Mouse (Mus musculus): ENCODE measurements around the gene Uaca. TPM values are rescaled to one million over a fixed set of nuclear protein-coding genes. Genes with fewer than 3 reads are reported as not detected.

Gene Uaca
- polyA plus RNA-seq, 1 experiment = 11.9 TPM

DNA sequence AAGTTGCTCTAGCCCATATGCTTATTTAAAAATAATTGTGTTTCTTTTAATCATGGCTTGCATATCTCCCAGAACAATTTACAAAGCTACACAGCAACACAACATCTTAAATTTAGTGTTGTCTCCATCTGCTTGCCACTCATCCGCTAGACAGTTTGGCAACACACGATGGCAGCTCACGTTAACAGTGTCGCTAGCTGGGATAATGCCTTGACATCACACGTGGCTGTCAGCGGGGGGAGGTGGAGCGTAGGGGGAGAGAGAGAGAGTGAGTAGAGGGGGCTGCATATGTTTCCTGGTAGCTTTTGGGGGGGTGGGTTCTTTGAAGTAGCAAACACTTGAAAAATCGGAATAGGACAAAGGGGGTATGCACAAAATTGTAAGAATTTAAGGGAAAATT, 82.2 kb downstream of the Uaca start:
- no peak for DNase-seq (ENCODE audit: extremely low spot score in 1 of 2, low spot score in 1 of 2)

DNA sequence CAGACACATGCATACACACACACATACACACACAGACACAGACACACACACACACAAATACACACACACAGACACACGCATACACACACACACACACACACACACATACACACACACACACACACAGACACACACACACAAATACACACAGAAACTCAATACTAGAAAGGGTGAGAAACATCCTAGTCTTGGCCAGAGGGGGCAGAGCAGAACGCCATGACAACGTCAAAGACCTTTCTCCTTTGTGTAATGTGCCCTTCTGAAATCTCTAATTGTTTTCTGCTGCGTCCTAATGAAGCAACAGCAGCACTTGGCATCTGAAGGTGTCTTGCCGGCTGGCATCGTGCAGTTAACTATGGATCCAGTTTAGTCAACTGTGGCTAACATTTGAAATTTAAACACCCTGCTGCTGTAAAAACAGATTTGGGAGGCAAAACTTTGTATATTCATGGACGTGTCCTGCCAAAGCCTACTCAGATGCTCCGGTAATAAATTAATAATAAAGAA, 83.8 kb downstream of the Uaca start:
- no peak for DNase-seq (ENCODE audit: extremely low spot score in 1 of 2, low spot score in 1 of 2)

DNA sequence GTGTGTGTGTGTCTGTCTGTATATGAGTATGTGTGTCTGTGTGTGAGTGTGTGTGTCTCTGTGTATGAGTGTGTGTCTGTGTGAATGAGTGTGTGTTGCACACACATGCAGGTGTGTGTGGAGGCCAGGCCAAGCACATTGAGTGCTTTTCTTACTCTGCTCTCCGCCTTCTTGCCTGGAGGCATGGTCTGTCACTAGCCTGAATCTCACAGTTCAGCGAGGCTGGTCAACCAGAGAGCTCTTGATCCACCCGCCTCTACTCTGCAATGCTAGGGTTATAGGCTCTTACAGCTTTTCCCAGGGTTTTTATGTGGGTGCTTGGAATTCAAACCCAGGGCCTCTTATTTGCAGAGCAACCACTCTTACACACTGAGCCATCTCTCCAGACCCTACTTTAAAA, 84.3 kb downstream of the Uaca start:
- DNase-seq (ENCODE audit: extremely low spot score in 1 of 2, low spot score in 1 of 2) = no peak

DNA sequence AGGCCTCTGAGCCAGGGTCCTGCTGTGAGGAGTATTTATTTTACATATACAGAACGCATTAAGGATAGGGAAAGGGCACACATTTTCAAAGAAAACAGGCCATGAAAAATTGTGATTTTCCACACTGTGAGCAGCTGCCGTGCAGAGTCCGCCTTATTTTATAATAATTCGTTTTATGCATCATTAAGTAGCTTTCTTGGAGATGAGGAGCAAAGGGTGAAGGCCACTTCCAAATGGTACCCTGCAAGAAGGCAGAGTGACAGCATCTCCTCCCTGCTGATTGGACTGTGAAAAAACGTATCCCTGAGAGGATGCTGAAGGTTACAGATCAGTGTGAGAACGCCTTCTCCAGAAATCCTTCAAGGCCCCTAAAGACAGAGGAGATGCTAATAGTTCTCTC, 90.8 kb downstream of the Uaca start:
- DNase-seq (ENCODE audit: extremely low spot score in 1 of 2, low spot score in 1 of 2) = no peak

DNA sequence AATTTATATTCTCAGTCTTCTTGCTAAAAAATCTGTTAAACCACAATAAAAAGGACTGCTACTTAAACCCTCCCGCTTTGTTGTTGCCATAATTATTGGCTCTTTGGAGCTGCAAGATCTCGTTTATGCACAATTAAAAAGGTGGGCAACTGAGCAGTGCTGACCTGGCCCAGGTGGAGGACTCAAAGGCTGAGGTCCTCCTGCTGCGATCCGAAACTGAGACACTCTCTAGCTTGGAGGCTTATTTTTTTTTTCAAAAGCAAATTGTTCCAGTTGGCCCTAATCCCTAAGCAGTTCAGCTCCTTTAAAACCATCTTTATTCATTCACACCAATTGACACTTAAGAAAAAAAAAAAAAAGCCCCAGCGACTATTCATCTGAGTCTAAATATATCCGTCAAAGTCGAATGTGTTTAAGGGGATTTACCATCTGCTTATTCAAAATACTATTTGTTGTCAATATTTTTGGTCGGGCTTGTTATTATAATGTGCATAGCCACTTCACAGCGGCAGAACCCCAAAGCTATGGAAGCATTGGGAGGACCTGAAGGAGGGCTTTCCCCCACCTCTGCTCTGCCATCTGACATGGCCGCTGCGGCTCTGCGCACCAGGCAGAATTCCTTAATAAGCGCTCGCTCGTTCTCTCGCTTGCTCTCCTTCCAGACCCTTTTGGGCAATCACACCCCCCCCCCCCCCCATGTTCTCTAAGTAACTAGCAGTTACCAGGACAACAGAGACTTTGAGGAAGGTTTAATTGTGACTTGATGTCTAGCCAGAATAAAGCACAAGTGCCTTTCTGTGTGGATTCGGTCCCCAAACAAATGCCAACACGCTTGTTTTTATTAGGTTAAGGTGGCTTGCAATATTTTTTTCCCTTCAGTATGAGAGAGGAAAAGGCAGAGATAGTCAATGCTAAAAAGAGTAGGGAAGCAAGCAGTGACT, 92.4 kb downstream of the Uaca start:
- peak in 1 of 2 experiments; percentile 23 for DNase-seq (ENCODE audit: extremely low spot score in 1 of 2, low spot score in 1 of 2)

DNA sequence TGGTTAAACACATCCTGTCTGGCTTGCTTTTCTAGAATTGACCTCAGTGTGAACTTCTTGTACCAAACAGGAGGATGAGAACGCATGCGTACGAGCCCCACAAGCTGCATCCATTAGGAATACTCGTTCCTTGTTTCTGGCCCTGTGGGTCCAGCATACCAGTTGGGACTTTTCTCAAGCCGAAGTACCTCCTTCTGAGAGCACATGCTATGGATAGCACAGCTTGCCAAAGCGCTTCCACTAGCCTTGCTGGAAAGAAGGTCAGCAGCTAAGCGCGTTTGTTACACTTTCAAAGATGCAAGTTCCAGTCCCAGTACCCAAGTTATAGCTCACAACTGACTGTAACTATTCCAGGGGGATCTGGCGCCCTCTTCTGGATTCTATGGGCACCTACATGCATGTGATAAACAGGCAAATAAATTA, 93.1 kb downstream of the Uaca start:
- peak in 1 of 2 experiments; percentile 20 for DNase-seq (ENCODE audit: extremely low spot score in 1 of 2, low spot score in 1 of 2)

DNA sequence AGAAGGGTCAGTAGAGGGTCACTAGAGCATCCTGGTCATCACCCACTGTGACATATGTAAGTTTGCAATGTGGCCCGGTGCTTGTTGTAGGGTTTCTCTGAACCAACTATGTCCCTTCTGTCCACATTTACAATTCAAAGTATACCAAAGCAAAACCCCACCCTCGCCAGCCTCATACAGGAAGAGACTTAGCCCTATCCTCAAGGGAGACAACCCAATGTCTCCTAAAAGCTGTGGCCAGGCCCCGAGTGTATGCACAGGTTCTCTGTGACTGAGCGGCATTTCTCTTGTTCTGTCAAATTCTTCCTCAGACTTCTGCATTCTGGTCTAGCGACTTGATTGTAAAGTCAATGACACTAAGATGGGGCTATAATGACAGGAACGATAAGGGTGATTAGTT, 99.2 kb downstream of the Uaca start:
- DNase-seq (ENCODE audit: extremely low spot score in 1 of 2, low spot score in 1 of 2) = no peak

DNA sequence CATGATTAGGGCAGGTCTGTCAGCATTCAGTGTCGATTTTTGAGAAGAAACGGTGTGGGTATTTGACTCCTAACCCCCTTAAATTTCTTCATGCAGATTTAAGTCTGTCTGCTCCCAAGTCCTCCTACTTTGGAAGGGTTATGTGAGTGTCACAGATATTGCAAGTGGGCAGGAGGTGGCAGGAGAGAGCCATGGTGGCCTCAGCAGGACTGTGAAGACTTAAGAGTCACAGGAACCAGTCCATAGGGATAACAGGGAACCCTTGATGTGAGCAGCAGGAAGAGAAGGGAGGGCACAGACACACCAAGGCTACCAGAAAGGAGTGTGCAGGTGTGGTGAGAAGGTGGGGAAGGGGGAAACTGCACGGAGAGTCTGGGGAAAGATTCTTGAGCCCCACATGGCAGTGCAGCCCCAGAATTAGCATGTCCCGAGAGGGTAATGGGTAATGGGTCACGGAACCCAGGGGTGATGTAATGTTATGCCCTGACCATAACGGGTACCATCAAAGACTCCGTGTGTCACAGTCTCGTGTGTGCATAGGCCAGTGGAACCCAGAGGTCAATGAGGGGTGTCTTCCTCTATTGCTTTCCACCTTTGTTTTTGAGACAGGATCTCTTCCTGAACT, 101.3 kb downstream of the Uaca start:
- DNase-seq (ENCODE audit: extremely low spot score in 1 of 2, low spot score in 1 of 2) = peak in 1 of 2 experiments; percentile 78

DNA sequence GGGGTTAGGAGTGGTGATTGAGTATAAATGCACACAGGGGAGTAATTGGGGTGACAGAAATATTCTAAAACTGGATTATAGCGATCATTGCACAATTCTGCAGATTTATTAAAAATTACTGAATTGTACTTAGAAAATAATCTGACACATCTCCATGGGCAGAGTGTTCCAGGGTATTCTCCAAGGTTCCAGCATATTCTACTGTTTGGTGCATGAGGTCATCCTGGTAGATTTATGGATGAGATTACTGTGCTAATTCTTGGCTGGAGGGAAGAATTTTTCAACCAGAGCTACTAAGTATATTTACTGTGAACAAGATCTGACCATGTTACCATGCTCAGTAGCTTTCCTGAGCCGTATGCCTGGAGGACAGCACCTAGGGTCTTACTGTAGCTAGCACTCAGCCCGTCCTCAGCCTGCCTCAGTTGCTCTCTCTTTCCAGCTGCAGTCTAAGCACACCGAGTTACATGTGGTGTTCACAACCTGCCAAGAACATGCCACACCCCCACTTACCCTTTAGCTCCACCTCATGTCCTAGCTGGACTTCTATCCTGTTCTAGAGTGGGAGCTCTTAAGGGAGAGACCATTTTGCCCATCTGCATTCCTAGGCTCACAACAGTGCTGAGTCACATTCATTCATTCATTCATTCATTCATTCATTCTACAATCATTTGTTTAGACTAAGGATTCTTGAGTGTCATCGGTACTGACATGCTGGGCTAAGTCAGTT, 104.1 kb downstream of the Uaca start:
- DNase-seq (ENCODE audit: extremely low spot score in 1 of 2, low spot score in 1 of 2) = no peak

DNA sequence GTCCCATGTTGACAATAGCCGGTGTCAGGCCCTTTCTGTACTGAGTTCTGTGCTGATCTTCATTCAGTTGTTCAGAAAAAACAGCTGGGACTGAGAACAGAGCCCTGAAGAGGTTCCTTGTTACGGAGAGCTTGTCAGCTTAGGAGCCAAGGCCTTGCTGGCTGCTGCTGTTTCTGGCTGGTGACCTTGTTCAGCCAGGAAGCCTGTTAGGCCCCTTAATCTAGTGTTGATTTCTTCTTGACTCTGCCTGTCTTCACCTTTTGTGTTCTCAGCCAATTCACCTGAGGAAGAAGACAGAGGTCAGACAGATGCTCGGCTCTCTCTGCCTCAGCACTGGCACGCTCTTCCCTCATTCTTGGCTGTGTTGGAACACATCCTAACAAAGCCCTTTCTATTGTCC, 104.9 kb downstream of the Uaca start:
- DNase-seq (ENCODE audit: extremely low spot score in 1 of 2, low spot score in 1 of 2) = no peak

DNA sequence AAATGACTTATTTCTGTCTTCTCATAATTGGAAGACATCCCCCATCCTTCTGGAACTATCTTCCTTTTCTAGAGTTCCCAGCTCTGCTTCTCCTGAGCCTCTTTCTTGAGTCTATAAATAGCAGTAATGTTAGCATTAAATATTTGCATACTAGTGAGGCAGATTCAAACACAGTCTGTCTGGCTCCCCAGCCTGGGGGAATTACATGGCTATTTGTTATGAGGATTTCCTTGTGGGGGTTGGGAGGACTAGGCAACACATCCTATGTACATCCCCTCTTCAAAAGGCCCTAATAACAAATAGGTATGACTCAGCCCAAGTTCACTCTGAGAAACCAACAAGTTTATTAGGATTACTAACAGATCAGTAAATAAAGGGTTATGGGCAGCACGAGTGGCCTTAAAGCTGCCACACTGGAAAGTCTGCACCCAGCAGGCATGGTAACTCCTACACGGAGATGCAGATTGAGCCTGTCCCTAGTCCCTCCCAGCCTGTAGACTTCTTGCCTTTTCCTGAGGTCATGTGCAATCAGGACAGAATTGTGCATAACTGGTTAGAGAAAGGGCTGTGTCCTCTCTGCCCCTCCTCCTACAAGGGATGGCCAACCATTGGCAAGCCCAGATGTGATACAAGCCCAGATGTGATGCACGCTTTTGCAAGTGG, 105.6 kb downstream of the Uaca start:
- no peak for DNase-seq (ENCODE audit: extremely low spot score in 1 of 2, low spot score in 1 of 2)

DNA sequence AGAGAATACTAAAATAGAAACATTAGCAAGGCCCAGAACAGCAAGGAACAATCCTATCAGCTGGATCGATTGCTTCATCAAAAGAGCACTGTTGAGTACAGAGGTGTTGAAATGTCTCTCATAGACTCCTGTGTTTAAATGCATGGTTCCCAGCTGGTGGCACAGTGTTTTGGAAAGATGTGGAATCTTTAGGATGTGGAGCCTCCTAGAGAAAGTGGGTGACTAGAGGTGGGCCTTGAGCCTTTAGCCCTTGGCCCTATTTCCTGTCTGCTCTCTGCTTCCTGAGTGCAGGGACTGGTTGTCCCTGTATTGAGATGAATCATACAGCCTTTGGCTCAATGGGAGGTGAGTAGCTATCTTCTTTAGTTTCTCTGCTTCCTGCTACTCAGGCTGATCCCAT, 117.9 kb downstream of the Uaca start:
- DNase-seq (ENCODE audit: extremely low spot score in 1 of 2, low spot score in 1 of 2) = no peak

DNA sequence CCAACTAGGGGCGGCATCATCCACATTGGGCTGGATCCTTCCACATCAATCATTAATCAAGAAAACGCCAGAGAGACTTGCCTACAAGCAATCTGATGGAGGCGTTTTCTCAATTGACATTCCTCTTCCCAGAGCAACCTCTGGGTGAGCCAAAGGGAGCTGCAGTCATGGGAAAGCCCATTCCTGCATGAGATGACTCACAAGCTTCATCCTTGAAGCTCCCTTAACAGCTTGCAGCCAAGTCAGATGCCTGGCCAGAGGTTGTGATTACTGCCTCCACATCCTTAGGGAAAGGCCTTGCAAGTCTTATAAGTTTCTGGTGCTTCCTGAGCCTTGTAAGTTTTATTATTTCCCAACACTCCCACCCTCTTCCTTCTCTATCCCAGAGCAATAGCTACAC, 119.3 kb downstream of the Uaca start:
- DNase-seq (ENCODE audit: extremely low spot score in 1 of 2, low spot score in 1 of 2) = no peak

DNA sequence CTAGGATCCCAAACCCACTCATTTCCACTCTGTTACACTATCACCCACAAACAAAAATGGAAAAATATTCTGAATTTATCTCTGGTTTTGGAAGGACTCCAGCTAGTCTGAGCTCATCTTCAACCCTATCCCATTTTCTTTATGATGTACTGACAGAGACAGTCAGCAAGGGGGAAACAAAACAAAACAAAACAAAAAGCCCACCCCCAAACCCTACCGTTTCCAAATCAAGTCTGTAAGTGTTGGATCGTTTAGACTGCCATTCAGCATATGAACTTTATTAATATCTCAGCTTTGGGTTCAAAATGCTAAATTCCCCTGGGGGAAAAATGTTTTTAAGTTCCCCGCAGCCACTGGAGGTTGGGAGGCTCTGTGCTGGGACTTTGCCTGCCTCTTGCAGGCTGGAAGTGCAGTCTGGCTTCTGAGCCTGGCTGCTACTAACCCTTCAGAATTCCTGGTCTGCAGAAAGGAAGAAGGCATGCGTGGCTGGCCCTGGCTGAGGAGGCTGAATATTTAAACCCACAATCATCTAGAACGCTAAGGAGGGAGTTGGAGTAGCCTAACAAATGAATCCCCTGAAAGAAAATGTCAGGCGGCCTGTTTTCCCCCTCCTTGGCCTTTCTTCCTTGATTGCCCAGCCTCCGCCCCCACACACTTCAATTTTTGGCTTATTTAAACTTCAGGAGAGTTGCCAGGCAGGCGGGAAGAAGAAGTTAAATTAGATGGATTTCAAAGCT, 125.8 kb downstream of the Uaca start:
- DNase-seq (ENCODE audit: extremely low spot score in 1 of 2, low spot score in 1 of 2) = no peak

DNA sequence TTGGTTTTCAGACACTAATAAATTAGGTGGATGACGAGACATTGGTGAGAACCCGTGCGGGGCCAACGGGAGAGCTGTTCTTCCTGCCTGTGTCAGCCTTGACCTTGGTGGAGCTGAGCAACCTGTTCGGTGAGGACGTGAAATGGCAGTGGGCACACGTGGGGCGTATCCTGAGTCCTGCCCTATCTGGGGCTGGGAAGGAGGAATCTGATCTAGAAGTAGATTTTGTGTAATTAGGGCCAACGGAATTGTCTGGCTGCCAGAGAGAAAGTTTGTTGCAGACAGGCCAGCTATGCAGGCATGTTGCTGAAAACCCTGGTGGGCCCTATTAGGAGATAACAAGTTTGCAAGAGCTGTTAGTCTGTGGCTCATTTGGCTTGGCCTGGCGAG, 126.3 kb downstream of the Uaca start:
- DNase-seq (ENCODE audit: extremely low spot score in 1 of 2, low spot score in 1 of 2) = no peak

DNA sequence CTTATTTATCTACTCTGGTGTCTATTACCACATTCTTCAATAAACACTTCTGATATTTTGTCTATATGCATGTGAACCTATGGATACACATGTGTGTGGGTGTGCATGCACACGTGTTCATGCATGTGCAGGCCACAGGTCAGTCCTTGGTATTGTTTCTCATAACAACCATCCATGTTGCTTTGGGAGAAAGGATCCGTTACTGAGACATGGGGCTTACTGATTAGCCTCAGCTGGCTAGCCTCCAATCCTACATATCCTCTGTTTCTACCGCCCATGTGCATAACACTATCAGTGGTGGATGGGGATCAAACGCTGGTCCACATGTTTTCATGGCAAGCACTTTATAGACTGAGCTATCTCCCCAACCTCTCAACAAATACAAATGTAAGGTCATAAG, 126.9 kb downstream of the Uaca start:
- DNase-seq (ENCODE audit: extremely low spot score in 1 of 2, low spot score in 1 of 2) = no peak

DNA sequence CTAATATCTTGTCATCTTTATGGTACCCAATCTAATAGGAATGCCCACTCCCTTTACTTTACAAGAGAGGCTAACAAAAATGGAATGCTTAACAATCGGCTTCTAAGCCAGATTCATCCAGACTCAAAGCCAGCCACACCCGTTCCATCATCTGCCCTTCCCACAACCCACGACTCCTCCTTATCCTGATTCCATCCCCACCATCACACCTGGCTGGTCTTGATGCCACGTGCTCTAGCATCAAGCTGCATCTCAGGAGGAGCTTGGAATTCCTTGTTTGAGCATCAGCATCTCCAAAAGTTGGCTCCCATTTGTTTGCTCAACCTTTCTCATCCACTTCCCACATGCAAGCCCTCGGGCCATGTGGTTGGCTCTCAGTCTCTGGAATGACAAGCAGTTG, 127.5 kb downstream of the Uaca start:
- DNase-seq (ENCODE audit: extremely low spot score in 1 of 2, low spot score in 1 of 2) = no peak

DNA sequence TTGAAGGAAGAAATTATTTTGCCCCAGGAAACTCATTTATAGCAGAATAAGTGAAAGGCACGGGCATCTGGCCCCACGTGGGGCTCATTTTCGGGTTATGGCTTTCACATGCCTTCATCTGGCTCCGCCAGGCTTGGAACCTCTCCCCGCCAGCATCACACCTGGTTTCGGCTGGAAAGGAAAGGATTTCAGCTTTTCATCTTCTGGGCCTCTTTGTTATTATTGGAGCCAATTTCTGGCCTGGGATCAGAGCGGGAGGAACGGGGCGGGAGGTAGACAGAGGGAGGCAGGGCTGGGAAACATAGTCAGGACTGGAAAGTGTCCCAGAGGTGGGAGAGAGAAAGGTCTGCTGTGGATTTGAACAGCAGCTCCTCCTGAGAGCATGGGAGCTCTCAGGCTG, 132.0 kb downstream of the Uaca start:
- no peak for DNase-seq (ENCODE audit: extremely low spot score in 1 of 2, low spot score in 1 of 2)

DNA sequence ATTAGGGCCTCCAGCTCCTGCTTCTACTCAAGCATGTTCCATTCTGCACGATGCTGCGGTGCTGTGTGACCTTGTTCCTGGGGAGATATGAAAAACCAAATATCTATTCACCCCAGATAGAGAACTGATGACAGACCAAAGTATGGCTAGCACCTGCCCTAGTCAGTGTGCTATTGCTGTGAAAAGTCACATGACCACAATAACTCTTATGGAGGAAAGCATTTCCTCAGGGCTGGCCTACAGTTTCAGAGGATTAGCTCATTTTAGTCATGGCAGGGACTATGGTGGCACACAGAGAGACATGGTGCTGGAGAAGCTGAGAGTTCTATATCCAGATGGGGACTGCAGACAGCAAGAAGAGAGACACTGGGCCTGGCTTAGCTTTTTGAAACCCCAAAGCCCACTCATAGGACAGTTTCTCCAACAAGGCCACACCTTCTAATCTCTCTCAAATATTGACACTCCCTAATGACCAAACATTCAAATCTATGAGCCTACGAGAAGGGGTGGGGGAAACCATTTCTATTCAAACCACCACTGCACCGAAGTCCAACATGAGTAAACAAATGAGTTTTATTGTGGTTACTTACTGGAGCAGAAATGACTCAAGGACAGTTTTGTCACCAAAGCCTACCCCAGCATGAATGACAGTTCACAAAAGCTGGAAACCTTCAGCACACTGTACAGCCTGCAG, 135.1 kb downstream of the Uaca start:
- no peak for DNase-seq (ENCODE audit: extremely low spot score in 1 of 2, low spot score in 1 of 2)
